Mouse (Mus musculus) forebrain, embryonic 10.5 days (tissue): Measurements from ENCODE around the gene Gltpd2. TPM values are rescaled to one million over a fixed set of nuclear protein-coding genes. Genes with fewer than 3 reads are reported as not detected.
"Not testable (repeated sequence)": the region's sequence is repeated elsewhere in the genome, so short reads cannot be mapped to it uniquely, and the experiment has no call there.

ENCODE experiments used
- DNase-seq: peaks from one replicate; pipeline ENCODE4 v3.0.0-alpha.2; 2017; ENCODE audit warnings: low spot score; ENCODE audit errors: extremely low spot score
- H3K27ac ChIP-seq: fragments of 300-500 bp; sonication (generic); 2 replicates; pipeline ENCODE4 v1.5.1; 2016; ENCODE audit warnings: mild to moderate bottlenecking
- H3K27me3 ChIP-seq: fragments of 300-500 bp; sonication (generic); 2 replicates; pipeline ENCODE4 v1.6.1; 2016; ENCODE audit warnings: mild to moderate bottlenecking; ENCODE audit not compliant: poor library complexity, severe bottlenecking
- H3K36me3 ChIP-seq: fragments of 300-500 bp; sonication (generic); replicated peaks from 2 replicates; pipeline ENCODE4 v1.6.1; 2016; ENCODE audit warnings: mild to moderate bottlenecking, moderate library complexity
- H3K4me1 ChIP-seq: fragments of 300-500 bp; sonication (generic); 2 replicates; pipeline ENCODE4 v1.6.1; 2016
- H3K4me3 ChIP-seq: fragments of 300-500 bp; sonication (generic); 2 replicates; pipeline ENCODE4 v1.5.1; 2016; ENCODE audit warnings: mild to moderate bottlenecking, moderate library complexity
- H3K9me3 ChIP-seq: fragments of 300-500 bp; sonication (generic); 2 replicates; pipeline ENCODE4 v1.6.1; 2016; ENCODE audit warnings: mild to moderate bottlenecking, moderate library complexity
- WGBS: fragments of 180-500 bp; shearing (Covaris S2); methylation state at CpG from one replicate; pipeline ENCODE4 v1.1.7; 2016; 5-methylcytosine and 5-hydroxymethylcytosine counted together
- polyA plus RNA-seq: library from polyadenylated mRNA; unstranded; fragments of >200 nt; fragmentation: Nextera tagmentation; extraction: Ambion mirVana; gene quantifications from 2 replicates; pipeline ENCODE4 v1.2.1, GENCODE M21; 2016

Gene Gltpd2
- polyA plus RNA-seq, 1 experiment from 2014 or later = 0.15 TPM

DNA sequence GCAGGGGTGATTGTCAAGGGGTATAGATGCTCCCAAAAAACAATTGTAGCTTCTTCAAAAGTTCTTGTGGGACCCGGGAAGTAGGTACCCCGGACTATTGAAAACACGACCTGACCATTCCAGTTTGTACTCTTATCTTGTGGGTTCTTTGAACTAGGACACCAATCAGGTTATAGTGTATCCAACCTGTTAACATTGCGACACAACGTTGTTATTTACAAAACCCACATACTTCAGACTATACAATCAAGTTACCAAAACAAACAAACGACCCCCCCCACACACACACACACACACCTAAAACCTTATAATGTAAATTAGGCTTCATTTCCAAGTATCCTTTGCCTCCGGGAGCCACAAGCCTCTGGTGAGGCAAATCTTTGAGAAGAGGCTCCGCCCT is 5.8 kb downstream of the Gltpd2 start:
- H3K27ac ChIP-seq = peak overlapping the region; percentile 54

DNA sequence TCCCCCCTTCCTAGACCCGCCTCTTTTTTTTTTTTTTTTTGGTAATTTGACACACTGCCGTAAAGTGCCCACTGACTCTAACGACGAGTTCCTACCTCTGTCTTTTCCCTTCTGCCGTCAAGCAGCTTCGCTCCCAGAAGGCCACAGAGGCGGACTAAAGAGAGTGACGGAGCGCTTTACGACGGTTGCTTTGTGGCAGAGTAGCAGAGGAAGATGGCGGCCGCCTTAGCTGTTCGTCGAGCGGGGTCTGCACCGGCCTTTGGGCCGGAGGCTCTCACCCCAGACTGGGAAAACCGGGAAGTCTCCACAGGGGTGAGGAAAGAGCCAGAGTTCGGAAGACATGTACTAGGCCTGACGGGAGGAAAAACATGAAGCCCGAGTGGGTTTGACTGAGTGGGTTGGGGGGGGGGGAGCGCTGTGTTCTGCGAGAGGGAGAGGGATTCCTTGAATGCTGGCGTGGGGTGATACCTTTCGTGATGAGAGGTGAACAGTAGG is 6.2 kb downstream of the Gltpd2 start, which contains the start of gene Psmb6:
Gene Psmb6 (plus strand): TSS at position 184 of the 495 bp plus-strand sequence.
- under 1% methylated on average over 26 of the region's 26 CpGs for WGBS
- Histone ChIP-seq H3K27me3 (peaks cover 8% of the 10 kb centered on the region), H3K36me3 (peaks cover 40% of the 10 kb centered on the region), H3K4me3 (peak within 1 kb of the TSS; percentile 81), H3K9me3 (no peaks in the 10 kb centered on the region), H3K4me1 (peaks cover 20% of the 10 kb centered on the region), H3K27ac (peak within 1 kb of the TSS; percentile 91)
- DNase-seq = peak; percentile 93

More for the DNA sequence above, 5.8 kb downstream of the Gltpd2 start:
- no peaks in the 10 kb centered on the region for H3K9me3 ChIP-seq
- peaks cover 39% of the 10 kb centered on the region for H3K36me3 ChIP-seq
- H3K4me1 ChIP-seq = peaks cover 25% of the 10 kb centered on the region
- 7% methylated on average over 8 of the region's 8 CpGs for WGBS
- H3K4me3 ChIP-seq = peak overlapping the region; percentile 81
- peaks cover 12% of the 10 kb centered on the region for H3K27me3 ChIP-seq
- DNase-seq = no peak

DNA sequence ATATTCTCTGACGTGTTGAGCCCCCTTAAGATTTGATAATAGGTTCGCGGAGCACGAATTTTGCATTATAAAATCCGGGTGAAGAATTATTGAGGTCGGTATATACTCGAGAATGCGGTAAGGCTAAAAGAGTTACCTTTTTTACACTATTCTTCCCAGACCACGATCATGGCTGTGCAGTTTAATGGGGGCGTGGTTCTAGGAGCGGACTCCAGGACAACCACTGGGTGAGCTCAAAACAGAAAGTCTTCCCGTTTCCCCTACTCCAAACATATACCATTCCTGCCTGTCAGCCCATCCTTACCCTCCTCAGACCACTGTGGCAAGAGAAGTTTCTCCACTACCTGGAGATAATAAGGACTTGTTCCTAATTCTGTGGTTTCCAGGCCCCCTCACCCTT is 6.7 kb downstream of the Gltpd2 start:
- Histone ChIP-seq H3K9me3 (no peaks in the 10 kb centered on the region), H3K4me1 (peaks cover 15% of the 10 kb centered on the region), H3K27me3 (peaks cover 3% of the 10 kb centered on the region), H3K36me3 (peaks cover 40% of the 10 kb centered on the region), H3K4me3 (peak overlapping the region; percentile 81), H3K27ac (peak overlapping the region; percentile 91)
- 3% methylated on average over 12 of the region's 12 CpGs for WGBS
- DNase-seq = no peak

DNA sequence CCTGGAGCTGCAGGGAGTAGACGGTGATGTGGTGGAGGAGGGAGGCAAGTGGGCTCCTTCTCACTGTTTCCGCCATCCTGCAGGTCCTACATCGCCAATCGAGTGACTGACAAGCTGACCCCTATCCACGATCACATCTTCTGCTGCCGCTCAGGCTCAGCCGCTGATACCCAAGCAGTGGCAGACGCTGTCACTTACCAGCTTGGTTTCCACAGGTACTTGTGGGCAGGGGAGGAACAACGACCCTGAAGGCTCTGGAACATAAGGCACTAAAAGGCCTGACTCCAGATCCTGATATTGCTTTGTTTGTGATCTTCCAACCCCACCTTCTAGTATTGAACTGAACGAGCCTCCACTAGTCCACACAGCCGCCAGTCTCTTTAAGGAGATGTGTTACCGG is 7.2 kb downstream of the Gltpd2 start:
- WGBS = 93% methylated on average over 12 of the region's 12 CpGs
- no peaks in the 10 kb centered on the region for H3K27me3 ChIP-seq

GRCm38 (mm10) chr11:70528610-70529009 is 9.6 kb downstream of the Gltpd2 start:
- peaks cover 40% of the 10 kb centered on the region for H3K36me3 ChIP-seq
- WGBS = 92% methylated on average over 7 of the region's 7 CpGs
- no peaks in the 10 kb centered on the region for H3K27me3 ChIP-seq
- no peaks in the 10 kb centered on the region for H3K9me3 ChIP-seq
- no peak for DNase-seq
- H3K4me1 ChIP-seq = peaks cover 15% of the 10 kb centered on the region
- no peak overlapping the region for H3K27ac ChIP-seq
- no peak overlapping the region for H3K4me3 ChIP-seq

More for the DNA sequence above, 7.2 kb downstream of the Gltpd2 start:
- H3K9me3 ChIP-seq = no peaks in the 10 kb centered on the region
- peaks cover 15% of the 10 kb centered on the region for H3K4me1 ChIP-seq
- peak overlapping the region; percentile 81 for H3K4me3 ChIP-seq
- DNase-seq = no peak
- H3K27ac ChIP-seq = peak overlapping the region; percentile 91; the same call in 1 of the 2 replicates
- H3K36me3 ChIP-seq = peaks cover 40% of the 10 kb centered on the region

DNA sequence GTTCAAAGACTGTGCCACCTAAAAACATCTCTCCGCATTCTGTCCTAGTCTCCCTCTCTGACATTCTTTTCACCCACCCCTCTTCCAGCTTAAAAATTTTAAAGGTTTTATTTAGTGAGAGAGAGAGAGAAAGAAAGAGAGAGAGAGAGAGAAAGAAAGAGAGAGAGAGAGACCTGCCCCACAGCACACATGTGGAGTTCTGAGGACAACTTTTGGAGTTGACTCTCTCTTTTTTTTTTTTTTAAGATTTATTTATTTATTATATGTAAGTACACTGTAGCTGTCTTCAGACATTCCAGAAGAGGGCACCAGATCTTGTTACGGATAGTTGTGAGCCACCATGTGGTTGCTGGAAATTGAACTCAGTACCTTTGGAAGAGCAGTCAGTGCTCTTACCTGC is 12.1 kb downstream of the Gltpd2 start:
- not testable (repeated sequence) for H3K9me3 ChIP-seq, H3K27ac ChIP-seq, H3K27me3 ChIP-seq, DNase-seq, H3K4me3 ChIP-seq, H3K4me1 ChIP-seq
- WGBS = 79% methylated on average over 2 of the region's 2 CpGs
- peaks cover 37% of the 10 kb centered on the region for H3K36me3 ChIP-seq

GRCm38 (mm10) chr11:70532839-70533238 is 13.8 kb downstream of the Gltpd2 start, which contains the start of gene Gm40193:
Gene Gm40193 (minus strand): TSS chr11:70532939.
- Histone ChIP-seq H3K4me1 (no peaks in the 10 kb centered on the region), H3K4me3 (no peak within 1 kb of the TSS), H3K27me3 (no peaks in the 10 kb centered on the region), H3K9me3 (no peaks in the 10 kb centered on the region), H3K36me3 (peaks cover 19% of the 10 kb centered on the region), H3K27ac (no peak within 1 kb of the TSS)
- no peak for DNase-seq
- 75% methylated on average over 6 of the region's 6 CpGs for WGBS

DNA sequence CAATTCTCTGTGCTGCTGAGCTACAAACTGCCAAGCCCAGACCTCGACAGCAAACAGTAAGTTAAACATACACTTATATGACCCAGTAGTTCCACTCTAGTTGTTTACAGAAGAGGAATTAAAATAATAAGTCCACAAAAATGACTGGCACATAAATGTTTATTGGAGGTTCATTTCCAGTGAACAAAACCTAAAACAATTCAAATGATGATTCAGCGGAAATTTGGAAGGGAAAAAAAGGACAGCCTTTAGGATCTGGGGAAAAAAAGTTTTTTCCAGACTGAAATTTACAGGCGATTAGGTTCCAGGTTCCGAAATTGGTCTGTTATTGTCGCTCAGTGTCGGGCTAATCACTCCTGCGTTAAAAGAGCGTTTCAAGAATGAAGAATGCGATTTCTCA is 20.4 kb downstream of the Gltpd2 start:
- peaks cover 16% of the 10 kb centered on the region for H3K4me1 ChIP-seq
- peaks cover 41% of the 10 kb centered on the region for H3K27me3 ChIP-seq
- 24% methylated on average over 9 of the region's 9 CpGs for WGBS
- peak overlapping the region; percentile 71 for H3K4me3 ChIP-seq
- H3K27ac ChIP-seq = peak overlapping the region; percentile 84
- no peak for DNase-seq
- no peaks in the 10 kb centered on the region for H3K9me3 ChIP-seq
- no peaks in the 10 kb centered on the region for H3K36me3 ChIP-seq

- Histone ChIP-seq H3K27me3 (peaks cover 41% of the 10 kb centered on the region), H3K27ac (peak within 1 kb of the TSS; percentile 84), H3K36me3 (no peaks in the 10 kb centered on the region), H3K4me3 (peak within 1 kb of the TSS; percentile 71), H3K9me3 (no peaks in the 10 kb centered on the region), H3K4me1 (peaks cover 16% of the 10 kb centered on the region)
- peak; percentile 85 for DNase-seq
- WGBS = under 1% methylated on average over 64 of the region's 65 CpGs
Observed at GRCm38 (mm10) chr11:70539877-70540587, 21.0 kb downstream of the Gltpd2 start, which contains the start of gene Pld2. Gene Pld2 (plus strand): TSS chr11:70540064.

GRCm38 (mm10) chr11:70540928-70541327 is 21.9 kb downstream of the Gltpd2 start:
- H3K27me3 ChIP-seq = peaks cover 41% of the 10 kb centered on the region
- no peaks in the 10 kb centered on the region for H3K9me3 ChIP-seq
- 91% methylated on average over 7 of the region's 7 CpGs for WGBS
- no peaks in the 10 kb centered on the region for H3K36me3 ChIP-seq
- peaks cover 16% of the 10 kb centered on the region for H3K4me1 ChIP-seq
- no peak overlapping the region for H3K27ac ChIP-seq
- H3K4me3 ChIP-seq = peak overlapping the region; percentile 71
- DNase-seq = no peak

DNA sequence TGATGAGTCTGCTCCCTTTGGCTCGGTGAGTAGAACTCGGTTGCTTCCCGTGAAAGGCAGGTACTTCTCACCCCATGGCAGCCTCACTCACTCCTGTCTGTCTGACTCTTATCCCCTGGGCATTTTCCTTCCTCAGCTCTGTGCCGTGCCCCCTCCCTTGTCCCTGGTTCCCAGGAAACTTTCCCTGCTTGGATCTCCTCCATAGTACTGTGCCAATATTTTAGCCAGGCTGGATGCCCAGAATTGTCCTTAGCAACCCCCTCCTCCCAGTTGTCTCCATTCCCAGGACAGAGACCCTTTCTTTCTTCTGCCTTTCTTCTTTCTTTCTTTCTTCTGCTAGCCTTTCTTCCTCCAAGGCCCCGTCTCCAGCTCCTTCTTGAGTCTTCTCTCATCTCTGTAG is 22.4 kb downstream of the Gltpd2 start:
- no peak for DNase-seq
- 76% methylated on average over 5 of the region's 5 CpGs for WGBS
- Histone ChIP-seq H3K4me1 (peaks cover 16% of the 10 kb centered on the region), H3K9me3 (no peaks in the 10 kb centered on the region), H3K27me3 (peaks cover 41% of the 10 kb centered on the region), H3K27ac (no peak overlapping the region), H3K36me3 (no peaks in the 10 kb centered on the region), H3K4me3 (no peak overlapping the region)

DNA sequence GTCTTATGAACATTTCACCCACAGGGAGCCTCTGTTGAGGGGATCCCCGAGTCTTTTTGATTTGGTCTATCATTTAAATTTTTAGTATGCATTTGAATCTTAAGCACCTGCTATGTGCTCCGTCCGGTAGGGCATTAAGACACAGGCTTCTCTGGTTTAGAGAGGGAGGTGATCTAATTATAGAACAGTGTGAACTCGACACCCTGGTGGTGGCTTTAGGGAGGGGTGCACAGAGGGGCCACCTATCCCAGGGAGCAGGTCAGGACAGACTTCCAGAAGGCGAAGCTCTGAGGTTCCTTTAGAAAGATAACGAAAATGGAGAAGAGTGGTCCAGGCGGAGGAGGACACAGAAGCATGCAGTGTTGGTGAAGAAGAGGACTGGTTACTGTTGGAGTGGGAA is 25.5 kb downstream of the Gltpd2 start:
- Histone ChIP-seq H3K4me3 (no peak overlapping the region), H3K4me1 (peaks cover 13% of the 10 kb centered on the region), H3K36me3 (no peaks in the 10 kb centered on the region), H3K27me3 (peaks cover 32% of the 10 kb centered on the region), H3K27ac (no peak overlapping the region), H3K9me3 (no peaks in the 10 kb centered on the region)
- no peak for DNase-seq
- 72% methylated on average over 7 of the region's 7 CpGs for WGBS

DNA sequence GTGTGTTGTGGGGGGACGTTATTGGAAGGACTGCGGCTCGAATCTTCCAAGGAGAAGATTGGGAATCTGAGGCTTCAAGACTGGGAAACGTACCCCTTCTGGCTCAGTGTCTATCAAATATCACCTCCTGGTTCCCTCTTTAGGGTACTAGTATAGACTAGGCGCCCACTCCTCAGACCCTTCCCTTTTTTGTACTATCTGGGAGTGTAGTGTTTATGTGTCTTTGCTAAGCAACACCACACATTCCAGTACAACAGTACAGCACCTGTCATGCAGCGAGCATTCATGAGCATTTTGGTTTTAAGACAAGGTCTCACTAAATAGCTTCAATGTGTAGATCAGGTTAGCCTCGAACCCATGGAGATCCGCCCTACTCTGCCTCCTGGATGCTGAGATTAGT is 32.5 kb downstream of the Gltpd2 start:
- DNase-seq = no peak
- peaks cover 19% of the 10 kb centered on the region for H3K27me3 ChIP-seq
- 91% methylated on average over 8 of the region's 8 CpGs for WGBS
- H3K9me3 ChIP-seq = no peaks in the 10 kb centered on the region
- H3K4me3 ChIP-seq = no peak overlapping the region
- H3K4me1 ChIP-seq = peaks cover 9% of the 10 kb centered on the region
- no peak overlapping the region for H3K27ac ChIP-seq
- H3K36me3 ChIP-seq = no peaks in the 10 kb centered on the region
